ENCODE assay signal across 8 mouse cellular contexts in the genomic region with DNA sequence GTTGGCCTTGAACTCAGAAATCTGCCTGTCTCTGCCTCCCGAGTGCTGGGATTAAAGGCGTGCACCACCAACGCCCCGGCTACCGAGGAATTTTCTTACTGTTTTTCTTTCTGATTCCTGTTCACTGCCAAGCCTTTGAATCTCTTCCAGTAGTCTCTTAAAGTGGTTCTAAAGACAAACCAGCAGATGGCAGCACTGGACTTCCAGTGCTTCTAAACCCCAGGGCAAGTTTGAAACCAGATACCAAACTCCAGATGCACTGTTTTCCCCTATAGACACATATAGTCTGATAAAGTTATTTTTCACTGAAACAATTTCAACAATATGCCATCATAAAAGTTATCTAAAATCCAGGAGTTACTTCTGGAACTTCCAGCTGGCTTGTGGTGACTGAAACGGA. TPM values are rescaled to one million over a fixed set of nuclear protein-coding genes. Genes with fewer than 3 reads are reported as not detected.
DNase-seq lines count a peak whose midpoint lies in the region; ATAC-seq and TF ChIP-seq lines count a peak whose summit lies in the region.

No protein-coding gene starts in this region.

- H3K4me1 ChIP-seq in forebrain, embryonic 15.5 days, result peaks cover 15% of the 10 kb centered on the region
- H3K4me1 ChIP-seq in forebrain, embryonic 12.5 days, result no peaks in the 10 kb centered on the region
- H3K4me1 ChIP-seq in limb, embryonic 14.5 days (ENCODE audit: control insufficient read depth, insufficient read depth, low read length), result no peaks in the 10 kb centered on the region
- H3K4me1 ChIP-seq in small intestine, adult 2 months (ENCODE audit: control insufficient read depth, insufficient read depth, insufficient read length, low read length), result no peaks in the 10 kb centered on the region

- ATAC-seq in forebrain, embryonic 15.5 days (replicated peaks), result no peak
- no peak for ATAC-seq in forebrain, embryonic 12.5 days (ENCODE audit: low FRiP score)
- ATAC-seq in granulocyte monocyte progenitor cell, adult 5-6 weeks (replicated peaks; ENCODE audit: poor library complexity, severe bottlenecking), result peak; percentile 37; the same call in 1 of the 2 replicates
- 0 out of 2 replicates have a peak, but pooled peaks have one; percentile 56 for ATAC-seq in limb, embryonic 14.5 days (ENCODE audit: low FRiP score, low read depth)

- peak overlapping the region; percentile 19; the same call in 1 of the 2 replicates for H3K27ac ChIP-seq in forebrain, embryonic 15.5 days (replicated peaks)
- H3K27ac ChIP-seq in forebrain, embryonic 12.5 days, result no peak overlapping the region
- no peak overlapping the region for H3K27ac ChIP-seq in limb, embryonic 14.5 days (replicated peaks; ENCODE audit: low read depth, low read length)
- H3K27ac ChIP-seq in small intestine, adult 2 months (ENCODE audit: insufficient read depth, low read depth, low read length), result no peak overlapping the region

- WGBS in forebrain, embryonic 15.5 days, result 53% methylated on average over 6 of the region's 6 CpGs
- 62% methylated on average over 6 of the region's 6 CpGs for WGBS in forebrain, embryonic 12.5 days
- WGBS in limb, embryonic 14.5 days, result 54% methylated on average over 6 of the region's 6 CpGs
- 26% methylated on average over 6 of the region's 6 CpGs for WGBS in small intestine, adult 2 months

- no peak overlapping the region for H3K4me3 ChIP-seq in forebrain, embryonic 15.5 days
- H3K4me3 ChIP-seq in forebrain, embryonic 12.5 days (replicated peaks), result no peak overlapping the region
- no peak overlapping the region for H3K4me3 ChIP-seq in limb, embryonic 14.5 days (replicated peaks; ENCODE audit: low read length)
- no peak overlapping the region for H3K4me3 ChIP-seq in small intestine, adult 2 months (ENCODE audit: low read depth, low read length)

- H3K9ac ChIP-seq in forebrain, embryonic 15.5 days (replicated peaks), result no peak overlapping the region
- H3K9ac ChIP-seq in forebrain, embryonic 12.5 days, result no peak overlapping the region
- H3K9ac ChIP-seq in limb, embryonic 14.5 days (ENCODE audit: low read depth, low read length, severe bottlenecking), result no peak overlapping the region

- peak; percentile 6; the same call in 1 of the 2 replicates for TF ChIP-seq CTCF in small intestine, adult 2 months (IDR thresholded peaks at IDR 0.05; ENCODE audit: extremely low read depth, insufficient read length, insufficient replicate concordance, low read depth, low read length)

- no peak overlapping the region for H3K4me2 ChIP-seq in forebrain, embryonic 15.5 days (replicated peaks)
- H3K4me2 ChIP-seq in forebrain, embryonic 12.5 days, result no peak overlapping the region
- H3K4me2 ChIP-seq in limb, embryonic 14.5 days (replicated peaks; ENCODE audit: low read depth, low read length, severe bottlenecking), result no peak overlapping the region

- no peaks in the 10 kb centered on the region for H3K27me3 ChIP-seq in forebrain, embryonic 15.5 days
- no peaks in the 10 kb centered on the region for H3K27me3 ChIP-seq in forebrain, embryonic 12.5 days
- no peaks in the 10 kb centered on the region for H3K27me3 ChIP-seq in limb, embryonic 14.5 days (ENCODE audit: control insufficient read depth, insufficient read depth, low read length)
- H3K27me3 ChIP-seq in small intestine, adult 2 months (ENCODE audit: control insufficient read depth, insufficient read depth, low read length), result no peaks in the 10 kb centered on the region

- TF ChIP-seq POLR2A in limb, embryonic 14.5 days (IDR thresholded peaks at IDR 0.05; ENCODE audit: borderline replicate concordance, extremely low read depth, insufficient read depth, insufficient read length), result no peak
- no peak for TF ChIP-seq POLR2A in small intestine, adult 2 months (IDR thresholded peaks at IDR 0.05; ENCODE audit: low read depth, low read length)

- peaks cover 21% of the 10 kb centered on the region for H3K36me3 ChIP-seq in forebrain, embryonic 15.5 days
- peaks cover 46% of the 10 kb centered on the region for H3K36me3 ChIP-seq in forebrain, embryonic 12.5 days (replicated peaks)
- peaks cover 24% of the 10 kb centered on the region for H3K36me3 ChIP-seq in limb, embryonic 14.5 days (ENCODE audit: control insufficient read depth, insufficient read depth, low read length)
- H3K36me3 ChIP-seq in small intestine, adult 2 months (ENCODE audit: control insufficient read depth, insufficient read depth, low read length), result peaks cover 47% of the 10 kb centered on the region

- H3K9me3 ChIP-seq in forebrain, embryonic 15.5 days, result no peaks in the 10 kb centered on the region
- no peaks in the 10 kb centered on the region for H3K9me3 ChIP-seq in forebrain, embryonic 12.5 days
- H3K9me3 ChIP-seq in limb, embryonic 14.5 days (ENCODE audit: control insufficient read depth, low read length), result no peaks in the 10 kb centered on the region

- DNase-seq in right cerebral cortex, adult 18-20 months, result peak; percentile 67
- DNase-seq in right cerebral cortex, postnatal 36 days (ENCODE audit: low spot score in 2 of 2), result no peak
- DNase-seq in c-Kit-negative CD71-positive TER-119-positive erythroid progenitor cells, embryonic 14.5 days (ENCODE audit: low read depth, low spot score), result peak; percentile 40
- peak; percentile 91 for DNase-seq in limb, embryonic 14.5 days (ENCODE audit: low spot score)

RNA-seq across cellular contexts. Expression of gene Slc25a19, which starts 19.4 kb away (rescaled TPM):
- 55.3 and 56.1 TPM in 2 replicates for polyA plus RNA-seq in forebrain, embryonic 15.5 days (2015; fragmentation: Nextera tagmentation; extraction: Ambion mirVana)
- 28.4 and 29.7 TPM in 2 replicates for polyA plus RNA-seq in forebrain, embryonic 12.5 days (2016; fragmentation: Nextera tagmentation; extraction: Ambion mirVana)
- 21.9 and 26.1 TPM in 2 replicates for total RNA-seq in granulocyte monocyte progenitor cell, adult 5-6 weeks (2014; fragmentation: Nextera tagmentation)
- 12.8 and 21.6 TPM in 2 replicates for total RNA-seq in granulocyte monocyte progenitor cell, adult 5-6 weeks (2017)
- 30.7 and 36.3 TPM in 2 replicates for polyA plus RNA-seq in limb, embryonic 14.5 days (2012; rRNA removed)
- polyA plus RNA-seq in limb, embryonic 14.5 days (2014; fragmentation: Nextera tagmentation; extraction: Ambion mirVana), result 20.9 and 26.9 TPM in 2 replicates
- polyA plus RNA-seq in small intestine, adult 2 months (2012; rRNA removed), result 11.3 and 19.6 TPM in 2 replicates

RNA-seq across cellular contexts. Expression of gene Mif4gd, which starts 34.7 kb away (rescaled TPM):
- polyA plus RNA-seq in forebrain, embryonic 15.5 days (2015; fragmentation: Nextera tagmentation; extraction: Ambion mirVana), result 9.1 and 11.4 TPM in 2 replicates
- polyA plus RNA-seq in forebrain, embryonic 12.5 days (2016; fragmentation: Nextera tagmentation; extraction: Ambion mirVana), result 15.2 and 16.5 TPM in 2 replicates
- total RNA-seq in granulocyte monocyte progenitor cell, adult 5-6 weeks (2014; fragmentation: Nextera tagmentation), result 18.9 and 32.1 TPM in 2 replicates
- total RNA-seq in granulocyte monocyte progenitor cell, adult 5-6 weeks (2017), result 17.5 and 29.5 TPM in 2 replicates
- 34.2 and 36.1 TPM in 2 replicates for polyA plus RNA-seq in limb, embryonic 14.5 days (2012; rRNA removed)
- 23.1 and 23.5 TPM in 2 replicates for polyA plus RNA-seq in limb, embryonic 14.5 days (2014; fragmentation: Nextera tagmentation; extraction: Ambion mirVana)
- 49.4 and 108 TPM in 2 replicates for polyA plus RNA-seq in small intestine, adult 2 months (2012; rRNA removed)

RNA-seq across cellular contexts. Expression of gene Gga3, which starts 43.6 kb away (rescaled TPM):
- 28.1 and 28.2 TPM in 2 replicates for polyA plus RNA-seq in forebrain, embryonic 15.5 days (2015; fragmentation: Nextera tagmentation; extraction: Ambion mirVana)
- 32.3 and 35.1 TPM in 2 replicates for polyA plus RNA-seq in forebrain, embryonic 12.5 days (2016; fragmentation: Nextera tagmentation; extraction: Ambion mirVana)
- total RNA-seq in granulocyte monocyte progenitor cell, adult 5-6 weeks (2014; fragmentation: Nextera tagmentation), result 34.1 and 43.3 TPM in 2 replicates
- total RNA-seq in granulocyte monocyte progenitor cell, adult 5-6 weeks (2017), result 28.2 and 31.8 TPM in 2 replicates
- polyA plus RNA-seq in limb, embryonic 14.5 days (2012; rRNA removed), result 39.5 and 48.2 TPM in 2 replicates
- 17.7 and 19.1 TPM in 2 replicates for polyA plus RNA-seq in limb, embryonic 14.5 days (2014; fragmentation: Nextera tagmentation; extraction: Ambion mirVana)
- polyA plus RNA-seq in small intestine, adult 2 months (2012; rRNA removed), result 12.6 and 14.7 TPM in 2 replicates

RNA-seq across cellular contexts. Expression of gene Mrps7, which starts 43.7 kb away (rescaled TPM):
- 70.3 and 73.6 TPM in 2 replicates for polyA plus RNA-seq in forebrain, embryonic 15.5 days (2015; fragmentation: Nextera tagmentation; extraction: Ambion mirVana)
- polyA plus RNA-seq in forebrain, embryonic 12.5 days (2016; fragmentation: Nextera tagmentation; extraction: Ambion mirVana), result 87.4 and 89.5 TPM in 2 replicates
- total RNA-seq in granulocyte monocyte progenitor cell, adult 5-6 weeks (2014; fragmentation: Nextera tagmentation), result 49.9 and 57.2 TPM in 2 replicates
- total RNA-seq in granulocyte monocyte progenitor cell, adult 5-6 weeks (2017), result 46.9 and 63.8 TPM in 2 replicates
- 40.2 and 47.4 TPM in 2 replicates for polyA plus RNA-seq in limb, embryonic 14.5 days (2012; rRNA removed)
- 86.6 and 89.0 TPM in 2 replicates for polyA plus RNA-seq in limb, embryonic 14.5 days (2014; fragmentation: Nextera tagmentation; extraction: Ambion mirVana)
- 11.8 and 13.3 TPM in 2 replicates for polyA plus RNA-seq in small intestine, adult 2 months (2012; rRNA removed)

Comparison
In these comparisons a context has a peak if more than half of its experiments do, and no peak if none do; other contexts are left out.
1. DNase-seq: peak in right cerebral cortex, adult 18-20 months (single experiment), c-Kit-negative CD71-positive TER-119-positive erythroid progenitor cells, embryonic 14.5 days (single experiment) and limb, embryonic 14.5 days (single experiment); none in right cerebral cortex, postnatal 36 days (0 of 2).
2. ATAC-seq: peak in granulocyte monocyte progenitor cell, adult 5-6 weeks (single experiment) and limb, embryonic 14.5 days (single experiment); none in forebrain, embryonic 15.5 days (single experiment) and forebrain, embryonic 12.5 days (single experiment).